Mouse (Mus musculus): ENCODE measurements around the gene Hsp90ab1. TPM values are rescaled to one million over a fixed set of nuclear protein-coding genes. Genes with fewer than 3 reads are reported as not detected.
A peak's percentile ranks its signal among the peaks of the same experiment; 100 is the strongest.

Hsp90ab1 gene
- polyA plus RNA-seq (2014; fragmentation: Nextera tagmentation; extraction: Ambion mirVana) = 1,215 and 1,233 TPM in 2 replicates

- Histone ChIP-seq H3K9ac (ENCODE audit: low read length) (peak within 1 kb of the TSS; percentile 100), H3K27ac (replicated peaks in 1 of 2; ENCODE audit: control insufficient read depth in 1 of 2, insufficient read depth in 1 of 2, low read depth in 2 of 2, low read length in 2 of 2) (peak within 1 kb of the TSS; percentile 99), H3K4me1 (ENCODE audit: control insufficient read depth in 2 of 2, insufficient read depth in 2 of 2, low read length in 2 of 2) (peaks cover 8 to 32% of the 10 kb centered on the region in 2 experiments), H3K4me2 (ENCODE audit: low read length) (peak within 1 kb of the TSS; percentile 92), H3K36me3 (ENCODE audit: control insufficient read depth, insufficient read depth, low read length) (peaks cover 40% of the 10 kb centered on the region), H3K27me3 (ENCODE audit: control insufficient read depth, insufficient read depth, low read length) (no peaks in the 10 kb centered on the region), H3K9me3 (ENCODE audit: control insufficient read depth, low read length) (no peaks in the 10 kb centered on the region), H3K4me3 (ENCODE audit: control insufficient read depth in 1 of 2, insufficient read depth in 1 of 2, low read depth in 1 of 2, low read length in 2 of 2) (peak within 1 kb of the TSS; percentile 97 to 100)
- peak; percentile 84 for ATAC-seq (ENCODE audit: insufficient number of reproducible peaks, insufficient read depth, low FRiP score, low read depth)
- under 1% methylated on average over 41 of the region's 41 CpGs for WGBS
Observed at GRCm38 (mm10) chr17:45573087-45573779, at the start of gene Hsp90ab1. Hsp90ab1 (minus strand) TSS chr17:45573271.

- H3K4me3 ChIP-seq (ENCODE audit: control insufficient read depth in 1 of 2, insufficient read depth in 1 of 2, low read depth in 1 of 2, low read length in 2 of 2) = peak overlapping the region; percentile 24
- no peaks in the 10 kb centered on the region for H3K9me3 ChIP-seq (ENCODE audit: control insufficient read depth, low read length)
- peak overlapping the region; percentile 83 to 85 for H3K27ac ChIP-seq (replicated peaks in 1 of 2; ENCODE audit: control insufficient read depth in 1 of 2, insufficient read depth in 1 of 2, low read depth in 2 of 2, low read length in 2 of 2)
- peak overlapping the region; percentile 59 for H3K4me2 ChIP-seq (ENCODE audit: low read length)
- WGBS = 16% methylated on average over 20 of the region's 20 CpGs
- no peak for ATAC-seq (ENCODE audit: insufficient number of reproducible peaks, insufficient read depth, low FRiP score, low read depth)
- no peaks in the 10 kb centered on the region for H3K27me3 ChIP-seq (ENCODE audit: control insufficient read depth, insufficient read depth, low read length)
- peaks cover 13 to 15% of the 10 kb centered on the region in 2 experiments; a peak in 3 of 4 replicates for H3K4me1 ChIP-seq (ENCODE audit: control insufficient read depth in 2 of 2, insufficient read depth in 2 of 2, low read length in 2 of 2)
- H3K36me3 ChIP-seq (ENCODE audit: control insufficient read depth, insufficient read depth, low read length) = no peaks in the 10 kb centered on the region
- peak overlapping the region; percentile 67 for H3K9ac ChIP-seq (ENCODE audit: low read length)
Observed at GRCm38 (mm10) chr17:45619386-45620256, 46.5 kb upstream of the Hsp90ab1 start.

- H3K9ac ChIP-seq (ENCODE audit: low read length) = peak overlapping the region; percentile 67
- H3K27me3 ChIP-seq (ENCODE audit: control insufficient read depth, insufficient read depth, low read length) = no peaks in the 10 kb centered on the region
- peaks cover 13 to 15% of the 10 kb centered on the region in 2 experiments; a peak in 3 of 4 replicates for H3K4me1 ChIP-seq (ENCODE audit: control insufficient read depth in 2 of 2, insufficient read depth in 2 of 2, low read length in 2 of 2)
- H3K4me3 ChIP-seq (ENCODE audit: control insufficient read depth in 1 of 2, insufficient read depth in 1 of 2, low read depth in 1 of 2, low read length in 2 of 2) = peak overlapping the region; percentile 24
- ATAC-seq (ENCODE audit: insufficient number of reproducible peaks, insufficient read depth, low FRiP score, low read depth) = peak; percentile 66
- no peaks in the 10 kb centered on the region for H3K9me3 ChIP-seq (ENCODE audit: control insufficient read depth, low read length)
- H3K4me2 ChIP-seq (ENCODE audit: low read length) = peak overlapping the region; percentile 59
- H3K36me3 ChIP-seq (ENCODE audit: control insufficient read depth, insufficient read depth, low read length) = no peaks in the 10 kb centered on the region
- 21% methylated on average over 8 of the region's 8 CpGs for WGBS
- H3K27ac ChIP-seq (replicated peaks in 1 of 2; ENCODE audit: control insufficient read depth in 1 of 2, insufficient read depth in 1 of 2, low read depth in 2 of 2, low read length in 2 of 2) = peak overlapping the region; percentile 83 to 85
Observed at GRCm38 (mm10) chr17:45618941-45619385, 45.9 kb upstream of the Hsp90ab1 start.

- H3K27me3 ChIP-seq (ENCODE audit: control insufficient read depth, insufficient read depth, low read length) = no peaks in the 10 kb centered on the region
- ATAC-seq (ENCODE audit: insufficient number of reproducible peaks, insufficient read depth, low FRiP score, low read depth) = no peak
- peaks cover 13 to 15% of the 10 kb centered on the region in 2 experiments; a peak in 3 of 4 replicates for H3K4me1 ChIP-seq (ENCODE audit: control insufficient read depth in 2 of 2, insufficient read depth in 2 of 2, low read length in 2 of 2)
- H3K4me3 ChIP-seq (ENCODE audit: control insufficient read depth in 1 of 2, insufficient read depth in 1 of 2, low read depth in 1 of 2, low read length in 2 of 2) = no peak overlapping the region
- no peaks in the 10 kb centered on the region for H3K36me3 ChIP-seq (ENCODE audit: control insufficient read depth, insufficient read depth, low read length)
- no peak overlapping the region for H3K4me2 ChIP-seq (ENCODE audit: low read length)
- WGBS = 85% methylated on average over 6 of the region's 6 CpGs
- H3K9me3 ChIP-seq (ENCODE audit: control insufficient read depth, low read length) = no peaks in the 10 kb centered on the region
- no peak overlapping the region for H3K27ac ChIP-seq (replicated peaks in 1 of 2; ENCODE audit: control insufficient read depth in 1 of 2, insufficient read depth in 1 of 2, low read depth in 2 of 2, low read length in 2 of 2)
- H3K9ac ChIP-seq (ENCODE audit: low read length) = no peak overlapping the region
Observed at GRCm38 (mm10) chr17:45617655-45618054, 44.6 kb upstream of the Hsp90ab1 start.

- WGBS = 77% methylated on average over 3 of the region's 3 CpGs
Observed at GRCm38 (mm10) chr17:45616679-45617078, 43.6 kb upstream of the Hsp90ab1 start.

GRCm38 (mm10) chr17:45616046-45616650 lies 43.1 kb upstream of the Hsp90ab1 start:
- Histone ChIP-seq H3K4me2 (ENCODE audit: low read length) (no peak overlapping the region), H3K27me3 (ENCODE audit: control insufficient read depth, insufficient read depth, low read length) (no peaks in the 10 kb centered on the region), H3K4me1 (ENCODE audit: control insufficient read depth in 2 of 2, insufficient read depth in 2 of 2, low read length in 2 of 2) (peaks cover 14 to 15% of the 10 kb centered on the region in 2 experiments), H3K9me3 (ENCODE audit: control insufficient read depth, low read length) (no peaks in the 10 kb centered on the region), H3K36me3 (ENCODE audit: control insufficient read depth, insufficient read depth, low read length) (no peaks in the 10 kb centered on the region), H3K27ac (replicated peaks in 1 of 2; ENCODE audit: control insufficient read depth in 1 of 2, insufficient read depth in 1 of 2, low read depth in 2 of 2, low read length in 2 of 2) (no peak overlapping the region), H3K9ac (ENCODE audit: low read length) (no peak overlapping the region), H3K4me3 (ENCODE audit: control insufficient read depth in 1 of 2, insufficient read depth in 1 of 2, low read depth in 1 of 2, low read length in 2 of 2) (no peak overlapping the region)
- ATAC-seq (ENCODE audit: insufficient number of reproducible peaks, insufficient read depth, low FRiP score, low read depth) = no peak
- WGBS = 55% methylated on average over 4 of the region's 4 CpGs

More at GRCm38 (mm10) chr17:45616679-45617078, 43.6 kb upstream of the Hsp90ab1 start:
- Histone ChIP-seq H3K9me3 (ENCODE audit: control insufficient read depth, low read length) (no peaks in the 10 kb centered on the region), H3K27me3 (ENCODE audit: control insufficient read depth, insufficient read depth, low read length) (no peaks in the 10 kb centered on the region), H3K4me1 (ENCODE audit: control insufficient read depth in 2 of 2, insufficient read depth in 2 of 2, low read length in 2 of 2) (peaks cover 13 to 15% of the 10 kb centered on the region in 2 experiments; a peak in 3 of 4 replicates), H3K9ac (ENCODE audit: low read length) (no peak overlapping the region), H3K4me3 (ENCODE audit: control insufficient read depth in 1 of 2, insufficient read depth in 1 of 2, low read depth in 1 of 2, low read length in 2 of 2) (no peak overlapping the region), H3K4me2 (ENCODE audit: low read length) (no peak overlapping the region), H3K27ac (replicated peaks in 1 of 2; ENCODE audit: control insufficient read depth in 1 of 2, insufficient read depth in 1 of 2, low read depth in 2 of 2, low read length in 2 of 2) (no peak overlapping the region), H3K36me3 (ENCODE audit: control insufficient read depth, insufficient read depth, low read length) (no peaks in the 10 kb centered on the region)
- ATAC-seq (ENCODE audit: insufficient number of reproducible peaks, insufficient read depth, low FRiP score, low read depth) = no peak

GRCm38 (mm10) chr17:45612921-45613320 lies 39.9 kb upstream of the Hsp90ab1 start:
- H3K4me1 ChIP-seq (ENCODE audit: control insufficient read depth in 2 of 2, insufficient read depth in 2 of 2, low read length in 2 of 2) = peaks cover 4 to 6% of the 10 kb centered on the region in 2 experiments; a peak in 3 of 4 replicates
- no peak overlapping the region for H3K4me2 ChIP-seq (ENCODE audit: low read length)
- no peaks in the 10 kb centered on the region for H3K9me3 ChIP-seq (ENCODE audit: control insufficient read depth, low read length)
- no peak overlapping the region for H3K4me3 ChIP-seq (ENCODE audit: control insufficient read depth in 1 of 2, insufficient read depth in 1 of 2, low read depth in 1 of 2, low read length in 2 of 2)
- WGBS = 82% methylated on average over 7 of the region's 7 CpGs
- no peak overlapping the region for H3K9ac ChIP-seq (ENCODE audit: low read length)
- H3K27ac ChIP-seq (replicated peaks in 1 of 2; ENCODE audit: control insufficient read depth in 1 of 2, insufficient read depth in 1 of 2, low read depth in 2 of 2, low read length in 2 of 2) = no peak overlapping the region
- no peak for ATAC-seq (ENCODE audit: insufficient number of reproducible peaks, insufficient read depth, low FRiP score, low read depth)
- H3K27me3 ChIP-seq (ENCODE audit: control insufficient read depth, insufficient read depth, low read length) = no peaks in the 10 kb centered on the region
- no peaks in the 10 kb centered on the region for H3K36me3 ChIP-seq (ENCODE audit: control insufficient read depth, insufficient read depth, low read length)

All from heart, embryonic 14.5 days (tissue).